Mouse (Mus musculus) midbrain, embryonic 15.5 days (tissue): ENCODE data around the gene Vgf. TPM values are rescaled to one million over a fixed set of nuclear protein-coding genes. Genes with fewer than 3 reads are reported as not detected.

Experiments used
- ATAC-seq: fragments of 200-750 bp; cut with Nextera tagmentation; replicated peaks from 2 replicates; pipeline ENCODE4 v1.8.0; 2017; ENCODE audit warnings: moderate TSS enrichment
- H3K27ac ChIP-seq: fragments of 300-500 bp; sonication (generic); 2 replicates; pipeline ENCODE4 v1.5.1; 2015; ENCODE audit warnings: mild to moderate bottlenecking, inconsistent platforms
- H3K27me3 ChIP-seq: fragments of 300-500 bp; sonication (generic); replicated peaks from 2 replicates; pipeline ENCODE4 v1.6.1; 2015; ENCODE audit warnings: inconsistent platforms
- H3K36me3 ChIP-seq: fragments of 300-500 bp; sonication (generic); replicated peaks from 2 replicates; pipeline ENCODE4 v1.6.1; 2015; ENCODE audit warnings: inconsistent platforms
- H3K4me1 ChIP-seq: fragments of 300-500 bp; sonication (generic); 2 replicates; pipeline ENCODE4 v1.6.1; 2015; ENCODE audit warnings: inconsistent platforms
- H3K4me2 ChIP-seq: fragments of 300-500 bp; sonication (generic); 2 replicates; pipeline ENCODE4 v1.6.1; 2015; ENCODE audit warnings: inconsistent platforms, mild to moderate bottlenecking, moderate library complexity
- H3K4me3 ChIP-seq: fragments of 300-500 bp; sonication (generic); 2 replicates; pipeline ENCODE4 v1.5.1; 2015; ENCODE audit warnings: mild to moderate bottlenecking, inconsistent platforms
- H3K9ac ChIP-seq: fragments of 300-500 bp; sonication (generic); 2 replicates; pipeline ENCODE4 v1.6.1; 2015; ENCODE audit warnings: mild to moderate bottlenecking, inconsistent platforms
- H3K9me3 ChIP-seq: fragments of 300-500 bp; sonication (generic); 2 replicates; pipeline ENCODE4 v1.6.1; 2016; ENCODE audit warnings: inconsistent platforms
- WGBS: fragments of 180-500 bp; shearing (Covaris S2); methylation state at CpG from one replicate; pipeline ENCODE4 v1.1.7; 2015; ENCODE audit warnings: mixed read lengths; 5-methylcytosine and 5-hydroxymethylcytosine counted together
- polyA plus RNA-seq: library from polyadenylated mRNA; unstranded; fragments of >200 nt; fragmentation: Nextera tagmentation; extraction: Ambion mirVana; gene quantifications from 2 replicates; pipeline ENCODE4 v1.2.1, GENCODE M21; 2015

Vgf gene
- polyA plus RNA-seq, 1 experiment from 2014 or later: 9.9 TPM

DNA sequence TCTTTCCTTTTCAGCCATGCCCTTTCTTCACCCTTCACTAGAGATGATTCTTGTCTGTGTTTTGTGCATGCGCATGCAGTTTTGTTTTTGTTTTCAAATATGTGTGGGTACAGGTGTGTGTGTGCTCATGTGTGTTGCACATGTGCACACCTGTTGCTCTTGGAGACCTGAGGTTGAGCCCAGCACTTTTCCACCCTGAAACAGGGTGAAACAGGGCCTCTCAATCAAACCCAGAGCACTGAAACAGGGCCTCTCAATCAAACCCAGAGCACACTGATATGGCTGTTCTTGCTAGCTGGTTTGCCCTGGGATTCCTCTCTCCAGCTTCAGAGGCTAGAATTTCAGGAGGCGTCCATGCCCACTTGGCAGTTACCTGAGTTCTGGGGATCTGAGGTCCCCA, 25.6 kb upstream of the Vgf start:
- H3K4me2 ChIP-seq: no peak overlapping the region
- peaks cover 7% of the 10 kb centered on the region; the same call in 1 of the 2 replicates for H3K36me3 ChIP-seq
- H3K9ac ChIP-seq: no peak overlapping the region
- H3K9me3 ChIP-seq: no peaks in the 10 kb centered on the region
- ATAC-seq: no peak
- H3K27ac ChIP-seq: no peak overlapping the region
- 81% methylated on average over 2 of the region's 2 CpGs for WGBS
- H3K27me3 ChIP-seq: no peaks in the 10 kb centered on the region
- no peak overlapping the region for H3K4me3 ChIP-seq
- no peaks in the 10 kb centered on the region for H3K4me1 ChIP-seq

DNA sequence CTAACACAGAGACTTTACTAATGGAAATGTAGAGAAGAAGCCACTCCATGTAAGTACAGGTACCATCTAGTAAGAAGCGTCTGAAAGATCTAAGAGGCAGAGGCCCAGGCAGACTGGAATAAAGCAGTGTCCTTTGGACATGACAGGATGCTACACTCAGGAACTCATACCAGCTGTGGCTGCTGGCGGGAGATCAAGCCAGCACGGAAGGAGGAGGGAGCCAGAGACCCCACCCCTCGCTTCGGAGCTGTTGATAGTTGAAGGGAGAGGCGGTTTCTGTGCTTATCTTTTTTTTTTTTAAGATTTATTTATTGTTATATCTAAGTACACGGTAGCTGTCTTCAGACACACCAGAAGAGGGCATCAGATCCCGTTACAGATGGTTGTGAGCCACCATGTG, 18.9 kb upstream of the Vgf start:
- Histone ChIP-seq H3K4me3 (no peak overlapping the region), H3K27ac (no peak overlapping the region), H3K36me3 (no peaks in the 10 kb centered on the region), H3K9me3 (no peaks in the 10 kb centered on the region), H3K4me1 (no peaks in the 10 kb centered on the region), H3K27me3 (no peaks in the 10 kb centered on the region; the same call in 1 of the 2 replicates), H3K9ac (no peak overlapping the region), H3K4me2 (no peak overlapping the region)
- 65% methylated on average over 8 of the region's 8 CpGs for whole genome bisulfite sequencing
- no peak for ATAC-seq

DNA sequence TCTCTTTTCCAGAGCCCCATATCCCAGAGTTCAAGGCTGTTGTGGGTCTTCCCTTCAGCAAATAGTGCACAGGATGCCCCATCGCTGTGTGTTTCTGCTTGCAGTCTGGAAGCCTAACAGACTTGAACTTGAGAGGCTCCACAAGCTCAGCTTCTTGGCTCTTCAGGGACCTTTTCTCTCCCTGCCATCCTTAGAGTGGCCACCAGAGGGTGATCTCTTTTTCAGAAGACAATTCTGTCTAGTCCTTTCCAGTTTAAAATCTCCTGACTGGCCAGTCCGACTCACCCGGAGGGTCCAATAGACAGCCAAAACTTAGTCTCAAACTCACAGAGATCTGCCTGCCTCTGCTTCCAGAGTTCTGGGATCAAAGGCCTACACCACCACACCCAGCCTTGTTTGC, 16.2 kb upstream of the Vgf start:
- H3K27me3 ChIP-seq: no peaks in the 10 kb centered on the region; the same call in 1 of the 2 replicates
- H3K9me3 ChIP-seq: no peaks in the 10 kb centered on the region
- no peak overlapping the region for H3K27ac ChIP-seq
- no peak overlapping the region for H3K9ac ChIP-seq
- no peak overlapping the region for H3K4me2 ChIP-seq
- H3K36me3 ChIP-seq: no peaks in the 10 kb centered on the region
- ATAC-seq: no peak
- H3K4me1 ChIP-seq: no peaks in the 10 kb centered on the region
- no peak overlapping the region for H3K4me3 ChIP-seq
- 26% methylated on average over 3 of the region's 3 CpGs for WGBS

DNA sequence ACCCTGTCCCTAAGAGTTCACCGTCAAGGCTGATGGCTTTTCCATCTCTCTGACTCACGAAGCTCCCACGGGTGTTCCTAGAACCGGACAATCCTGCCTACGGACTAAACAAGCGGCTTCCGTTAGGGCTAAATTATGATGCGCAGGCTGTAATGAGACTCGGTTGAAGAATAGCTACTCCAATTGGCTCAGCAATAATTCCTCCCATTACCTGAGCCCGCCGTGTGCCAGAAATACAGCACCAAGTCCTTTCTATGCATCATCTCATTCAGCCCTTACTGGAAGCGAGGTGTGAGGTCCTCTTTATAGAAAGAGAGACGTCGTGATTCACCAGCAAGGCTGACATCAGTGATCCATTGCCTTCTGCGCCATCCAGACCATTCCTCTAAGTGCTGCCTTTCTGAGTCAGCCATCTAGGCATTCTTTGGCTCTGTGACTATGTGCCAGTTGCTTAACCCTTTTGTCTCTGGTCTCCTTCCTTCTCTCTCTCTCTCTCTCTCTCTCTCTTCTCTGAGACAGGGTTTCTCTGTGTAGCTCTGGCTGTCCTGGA, 13.7 kb upstream of the Vgf start:
- Histone ChIP-seq H3K4me1 (no peaks in the 10 kb centered on the region), H3K36me3 (no peaks in the 10 kb centered on the region), H3K9ac (no peak overlapping the region), H3K9me3 (no peaks in the 10 kb centered on the region), H3K4me3 (no peak overlapping the region), H3K27me3 (no peaks in the 10 kb centered on the region), H3K4me2 (no peak overlapping the region), H3K27ac (no peak overlapping the region)
- no peak for ATAC-seq
- 75% methylated on average over 15 of the region's 15 CpGs for WGBS

DNA sequence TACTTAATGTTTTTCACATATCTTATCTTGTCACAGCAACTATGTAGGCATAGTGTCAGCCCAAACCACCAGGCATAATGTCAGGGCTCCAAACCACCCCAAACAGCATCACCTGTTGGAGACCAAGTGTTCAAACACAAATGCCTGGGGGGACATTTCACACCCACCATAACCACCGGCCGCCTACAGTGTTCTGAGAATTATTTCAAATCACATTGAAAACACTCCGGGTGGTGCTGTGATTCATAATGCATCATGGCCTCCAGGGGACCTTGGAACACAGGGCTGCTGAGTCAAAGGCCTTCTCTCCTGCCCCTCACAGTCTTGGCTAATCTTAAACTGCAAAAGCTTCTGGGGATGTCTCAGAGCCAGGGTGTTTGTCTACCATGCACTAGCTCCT, 10.3 kb upstream of the Vgf start:
- Histone ChIP-seq H3K9me3 (no peaks in the 10 kb centered on the region), H3K36me3 (no peaks in the 10 kb centered on the region), H3K4me3 (no peak overlapping the region), H3K4me2 (no peak overlapping the region), H3K27me3 (no peaks in the 10 kb centered on the region), H3K4me1 (no peaks in the 10 kb centered on the region), H3K9ac (no peak overlapping the region), H3K27ac (no peak overlapping the region)
- ATAC-seq: no peak
- WGBS: 84% methylated on average over 3 of the region's 3 CpGs

DNA sequence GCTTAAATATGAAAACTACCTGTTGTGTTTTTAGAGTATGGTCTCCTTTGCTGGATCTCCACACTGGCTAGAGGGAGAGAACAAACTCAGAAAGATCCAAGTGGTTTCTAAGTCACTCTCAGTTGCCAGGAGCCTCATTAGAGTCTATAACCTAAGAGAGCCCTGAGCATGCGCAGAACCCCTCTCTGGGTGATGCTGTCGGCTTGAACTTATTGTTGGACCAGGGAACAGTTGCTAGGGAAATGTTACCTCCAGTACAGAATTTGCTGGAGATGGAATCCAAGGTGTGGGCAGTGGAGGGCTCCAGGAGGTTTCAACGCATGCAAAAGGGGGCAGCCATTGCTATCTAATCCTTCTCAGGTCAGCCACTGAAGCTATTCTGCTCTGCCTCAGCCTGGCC, 1.9 kb upstream of the Vgf start:
- Histone ChIP-seq H3K9me3 (no peaks in the 10 kb centered on the region), H3K9ac (no peak overlapping the region), H3K4me3 (no peak overlapping the region), H3K27ac (no peak overlapping the region), H3K36me3 (no peaks in the 10 kb centered on the region), H3K4me2 (no peak overlapping the region), H3K4me1 (peaks cover 23% of the 10 kb centered on the region), H3K27me3 (peaks cover 47% of the 10 kb centered on the region)
- WGBS: 53% methylated on average over 3 of the region's 3 CpGs
- no peak for ATAC-seq

DNA sequence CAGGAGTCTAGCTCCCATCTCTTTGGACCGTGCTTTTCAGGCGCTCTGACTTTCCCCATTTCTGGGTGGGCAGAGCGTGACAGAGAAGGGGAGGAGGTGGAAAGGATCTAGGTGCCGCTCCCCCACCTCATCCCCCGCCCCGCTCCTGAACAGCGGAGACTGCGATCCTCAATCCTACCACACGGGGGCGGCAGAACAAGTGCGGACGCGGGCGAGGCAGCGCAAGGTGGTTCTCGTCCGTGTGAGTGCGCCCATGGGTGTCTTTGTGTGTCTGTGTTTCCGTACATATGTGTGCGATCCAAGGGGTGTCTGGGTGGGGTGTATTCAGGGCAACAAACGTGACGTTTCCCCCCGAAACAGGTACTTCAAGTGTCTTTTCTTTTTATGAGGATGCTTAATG, 1.1 kb upstream of the Vgf start:
- H3K36me3 ChIP-seq: no peaks in the 10 kb centered on the region
- no peak overlapping the region for H3K9ac ChIP-seq
- peak overlapping the region; percentile 35 for H3K4me3 ChIP-seq
- 0% methylated on average over 23 of the region's 23 CpGs for WGBS
- peak overlapping the region; percentile 56 for H3K4me2 ChIP-seq
- peaks cover 27% of the 10 kb centered on the region for H3K4me1 ChIP-seq
- no peaks in the 10 kb centered on the region for H3K9me3 ChIP-seq
- peaks cover 51% of the 10 kb centered on the region for H3K27me3 ChIP-seq
- ATAC-seq: no peak
- H3K27ac ChIP-seq: no peak overlapping the region

DNA sequence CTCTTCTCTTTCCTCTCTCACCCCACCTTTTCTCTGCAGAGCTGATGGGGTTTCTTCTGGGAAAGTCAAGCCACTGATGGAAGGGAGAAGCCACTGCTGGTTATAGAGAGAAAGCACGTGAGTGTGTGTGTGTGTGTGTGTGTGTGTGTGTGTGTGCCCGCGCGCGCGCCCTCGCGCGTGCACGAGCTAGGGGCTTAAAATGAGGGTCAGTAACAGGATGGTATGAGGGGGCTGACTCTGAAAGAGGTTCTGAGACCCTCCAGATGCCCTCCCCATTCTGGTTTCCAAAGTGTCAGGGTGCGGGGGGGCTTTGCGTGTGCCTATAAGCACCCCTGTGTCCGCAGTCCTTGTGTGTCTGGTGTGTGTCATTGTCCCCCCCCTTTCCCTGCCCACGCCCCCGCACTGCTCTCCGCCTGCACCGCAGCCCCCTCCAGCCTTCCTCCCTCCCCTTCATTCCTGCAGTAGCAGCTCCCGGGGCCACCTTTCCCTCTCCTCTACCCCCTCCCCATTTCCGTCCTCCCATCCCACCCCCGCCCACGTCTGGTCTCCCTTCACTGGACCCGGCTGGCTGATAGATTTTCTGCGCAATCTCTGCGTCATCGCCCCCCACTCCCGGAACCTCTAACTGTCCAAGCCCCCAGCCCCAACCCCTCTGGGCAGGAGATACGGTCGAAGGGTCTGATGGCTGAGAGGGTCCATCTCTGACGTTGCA, 2.5 kb downstream of the Vgf start:
- 1% methylated on average over 28 of the region's 29 CpGs for WGBS
- peaks cover 60% of the 10 kb centered on the region for H3K27me3 ChIP-seq
- H3K27ac ChIP-seq: no peak overlapping the region
- H3K36me3 ChIP-seq: no peaks in the 10 kb centered on the region
- peak; percentile 11; the same call in 1 of the 2 replicates for ATAC-seq
- peak overlapping the region; percentile 36; the same call in 1 of the 2 replicates for H3K9ac ChIP-seq
- H3K4me3 ChIP-seq: peak overlapping the region; percentile 57
- peaks cover 51% of the 10 kb centered on the region for H3K4me1 ChIP-seq
- peak overlapping the region; percentile 92 for H3K4me2 ChIP-seq
- H3K9me3 ChIP-seq: no peaks in the 10 kb centered on the region

DNA sequence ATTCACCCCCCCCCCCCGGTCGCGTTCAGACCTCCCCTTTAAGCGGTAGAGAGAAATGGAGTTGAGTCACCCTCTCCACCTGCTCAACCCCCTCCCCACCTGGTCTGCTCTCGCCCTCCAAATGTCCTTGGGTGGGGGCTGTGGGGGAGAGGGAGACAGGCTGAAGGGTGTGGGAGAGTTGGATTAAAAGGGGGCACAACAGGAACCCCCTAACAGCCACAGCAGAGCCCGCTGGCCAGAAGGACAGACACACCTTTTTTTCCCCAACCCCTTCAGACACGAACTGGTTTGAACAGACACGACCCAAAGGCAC, 3.0 kb downstream of the Vgf start:
- Histone ChIP-seq H3K27ac (peak overlapping the region; percentile 62), H3K4me3 (peak overlapping the region; percentile 57), H3K9me3 (no peaks in the 10 kb centered on the region), H3K9ac (peak overlapping the region; percentile 36), H3K4me2 (peak overlapping the region; percentile 92), H3K4me1 (peaks cover 51% of the 10 kb centered on the region), H3K36me3 (no peaks in the 10 kb centered on the region), H3K27me3 (peaks cover 57% of the 10 kb centered on the region)
- ATAC-seq: peak; percentile 7
- WGBS: 1% methylated on average over 7 of the region's 8 CpGs

DNA sequence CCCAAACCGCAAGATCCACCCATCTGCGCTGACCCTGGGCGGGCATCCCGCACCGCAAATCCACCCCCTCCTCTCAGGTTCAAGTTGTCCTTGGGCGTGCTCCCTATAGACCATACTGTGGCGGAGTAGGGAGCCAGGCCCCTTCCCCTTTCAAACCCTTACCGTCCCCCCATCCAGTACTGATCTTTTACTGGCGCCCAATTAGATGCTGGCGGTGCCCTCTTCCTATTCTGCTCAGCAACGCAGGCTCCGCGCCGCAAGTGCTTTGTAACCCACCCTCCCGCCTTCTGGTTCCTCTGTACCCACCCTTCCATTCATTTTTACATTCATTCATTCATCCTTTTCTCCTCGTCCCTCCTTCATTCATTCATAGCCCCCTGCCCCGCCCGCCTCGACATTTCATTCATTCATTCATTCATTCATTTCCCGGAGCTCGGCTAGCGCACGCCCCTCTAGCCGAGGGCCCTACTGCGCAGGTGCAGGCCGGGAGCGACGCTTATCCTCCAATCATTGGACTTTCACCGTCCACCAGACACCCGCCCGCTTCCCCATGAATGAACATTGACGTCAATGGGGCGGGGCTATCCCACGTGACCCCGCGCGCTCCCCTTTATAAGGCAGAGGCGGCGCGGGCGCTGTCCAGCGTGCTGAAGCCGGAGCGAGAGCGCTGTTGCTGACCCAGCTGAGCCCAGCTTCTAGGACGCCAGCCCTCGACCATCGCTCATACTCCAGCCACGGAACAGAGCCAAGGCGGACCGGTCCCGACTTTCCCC, 3.6 kb downstream of the Vgf start:
- Histone ChIP-seq H3K27ac (peak overlapping the region; percentile 62), H3K36me3 (no peaks in the 10 kb centered on the region), H3K9me3 (no peaks in the 10 kb centered on the region), H3K4me2 (peak overlapping the region; percentile 92), H3K9ac (peak overlapping the region; percentile 51), H3K27me3 (peaks cover 51% of the 10 kb centered on the region), H3K4me3 (peak overlapping the region; percentile 57), H3K4me1 (peaks cover 48% of the 10 kb centered on the region)
- peak; percentile 78 for ATAC-seq
- under 1% methylated on average over 52 of the region's 52 CpGs for WGBS

DNA sequence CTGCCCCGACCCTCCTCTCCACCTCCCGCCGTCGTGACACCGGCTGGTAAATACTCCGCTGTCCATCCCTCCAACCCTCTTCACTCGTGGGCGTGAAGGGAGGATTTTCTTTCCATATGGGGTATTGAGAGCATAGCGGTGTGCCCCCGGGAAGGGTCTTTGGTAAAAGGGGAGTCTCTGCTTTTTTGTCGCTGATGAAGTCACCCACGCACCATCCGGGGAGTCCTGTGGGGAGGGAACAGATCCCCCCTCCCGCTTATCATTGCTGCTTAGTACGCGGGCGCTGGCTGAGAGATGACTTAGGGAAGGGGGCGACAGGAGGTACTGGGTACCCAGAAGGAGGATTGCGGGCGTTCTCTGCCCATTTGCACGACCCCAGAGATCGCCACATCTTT, 4.2 kb downstream of the Vgf start:
- 0 out of 2 replicates have a peak, but pooled peaks have one; percentile 0 for ATAC-seq
- peak overlapping the region; percentile 57 for H3K4me3 ChIP-seq
- peak overlapping the region; percentile 51 for H3K9ac ChIP-seq
- H3K27ac ChIP-seq: no peak overlapping the region
- H3K36me3 ChIP-seq: no peaks in the 10 kb centered on the region
- WGBS: 8% methylated on average over 22 of the region's 22 CpGs
- no peaks in the 10 kb centered on the region for H3K9me3 ChIP-seq
- H3K27me3 ChIP-seq: peaks cover 48% of the 10 kb centered on the region
- peak overlapping the region; percentile 92 for H3K4me2 ChIP-seq
- H3K4me1 ChIP-seq: peaks cover 42% of the 10 kb centered on the region
